Mouse (Mus musculus) midbrain, embryonic 11.5 days (tissue): ENCODE results near the gene Hsd17b13. TPM values are rescaled to one million over a fixed set of nuclear protein-coding genes. Genes with fewer than 3 reads are reported as not detected.

Experiments used
- ATAC-seq: fragments of 200-750 bp; cut with Nextera tagmentation; 2 replicates; pipeline ENCODE4 v1.8.0; 2017; ENCODE audit warnings: moderate TSS enrichment, moderate library complexity; ENCODE audit not compliant: low FRiP score
- DNase-seq: peaks from one replicate; pipeline ENCODE4 v3.0.0; 2015; ENCODE audit warnings: low spot score; ENCODE audit errors: missing footprints
- H3K27ac ChIP-seq: fragments of 300-500 bp; sonication (generic); 2 replicates; pipeline ENCODE4 v1.5.1; 2014; ENCODE audit warnings: low read depth, low read length
- H3K27me3 ChIP-seq: fragments of 300-500 bp; sonication (generic); 2 replicates; pipeline ENCODE4 v1.6.1; 2014; ENCODE audit warnings: mild to moderate bottlenecking, low read length, moderate library complexity, mixed read lengths; ENCODE audit not compliant: control insufficient read depth, insufficient read depth
- H3K36me3 ChIP-seq: fragments of 300-500 bp; sonication (generic); 2 replicates; pipeline ENCODE4 v1.6.1; 2014; ENCODE audit warnings: mild to moderate bottlenecking, low read length, moderate library complexity, mixed read lengths; ENCODE audit not compliant: control insufficient read depth, insufficient read depth
- H3K4me1 ChIP-seq: fragments of 300-500 bp; sonication (generic); 2 replicates; pipeline ENCODE4 v1.6.1; 2014; ENCODE audit warnings: low read length; ENCODE audit not compliant: control insufficient read depth, insufficient read depth
- H3K4me2 ChIP-seq: fragments of 300-500 bp; sonication (generic); 2 replicates; pipeline ENCODE4 v1.6.1; 2014; ENCODE audit warnings: mild to moderate bottlenecking, moderate library complexity
- H3K4me3 ChIP-seq: fragments of 300-500 bp; sonication (generic); 2 replicates; pipeline ENCODE4 v1.5.1; 2014; ENCODE audit warnings: low read depth, low read length
- H3K9ac ChIP-seq: fragments of 300-500 bp; sonication (generic); 2 replicates; pipeline ENCODE4 v1.6.1; 2014; ENCODE audit warnings: low read length
- H3K9me3 ChIP-seq: fragments of 300-500 bp; sonication (generic); 2 replicates; pipeline ENCODE4 v1.6.1; 2016; ENCODE audit warnings: low read length; ENCODE audit not compliant: control insufficient read depth
- WGBS: fragments of 180-500 bp; shearing (Covaris S2); extraction: QIAGEN DNeasy Blood & Tissue Kit; methylation state at CpG from one replicate; pipeline ENCODE4 v1.1.7; 2014; 5-methylcytosine and 5-hydroxymethylcytosine counted together
- polyA plus RNA-seq: library from polyadenylated mRNA; unstranded; fragments of >200 nt; fragmentation: Nextera tagmentation; extraction: Ambion mirVana; gene quantifications from 2 replicates; pipeline ENCODE4 v1.2.1, GENCODE M21; 2014

Gene Hsd17b13
- polyA plus RNA-seq, 1 experiment from 2014 or later = not detected

- Histone ChIP-seq H3K27me3 (no peaks in the 10 kb centered on the region; the same call in 1 of the 2 replicates), H3K9me3 (no peaks in the 10 kb centered on the region), H3K4me1 (peaks cover 5% of the 10 kb centered on the region; the same call in 1 of the 2 replicates), H3K27ac (no peak overlapping the region), H3K4me2 (peak overlapping the region; percentile 83; the same call in 1 of the 2 replicates), H3K9ac (no peak overlapping the region), H3K4me3 (no peak overlapping the region), H3K36me3 (no peaks in the 10 kb centered on the region)
- WGBS = 84% methylated on average over 5 of the region's 5 CpGs
- ATAC-seq (peak; percentile 13), DNase-seq (no peak)
These were observed 65.7 kb downstream of the Hsd17b13 start for GRCm38 (mm10) chr5:103911555-103911954.

DNA sequence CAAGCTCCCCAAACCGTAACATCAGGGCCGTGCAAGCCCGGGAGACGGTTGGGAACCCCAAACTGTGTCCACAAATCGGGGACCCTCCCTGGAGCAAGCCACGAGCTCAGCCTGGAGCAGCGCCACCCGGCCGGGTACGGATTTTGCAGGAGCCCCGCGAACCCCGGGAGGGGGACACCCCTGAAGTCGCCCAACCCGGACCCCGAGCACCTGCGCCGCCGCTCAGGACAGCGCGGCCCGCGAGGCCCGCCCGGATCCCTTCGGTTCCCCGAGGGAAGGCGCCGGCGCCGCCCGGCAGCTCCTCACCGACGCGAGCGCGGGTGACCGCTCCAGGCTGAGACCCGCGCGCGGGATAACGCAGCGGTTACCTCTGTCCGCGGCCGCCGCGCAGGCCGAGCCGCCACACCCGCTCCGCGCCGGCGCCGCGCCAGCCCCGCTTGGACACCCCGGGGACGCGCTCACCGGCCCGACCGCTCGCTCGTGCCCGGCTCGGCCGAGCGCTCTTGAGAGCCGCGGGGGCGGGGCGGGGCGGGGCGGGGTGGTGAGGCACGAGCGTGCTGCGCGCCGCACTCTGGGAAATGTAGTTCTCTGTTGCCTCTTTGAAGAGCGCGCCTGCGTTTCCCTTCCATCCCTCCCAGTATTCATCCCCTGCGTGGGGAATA is 66.3 kb downstream of the Hsd17b13 start, which contains the start of gene Klhl8:
TSS of gene Klhl8 (minus strand) at position 512 of the 662 bp plus-strand sequence.
- peak; percentile 98 for ATAC-seq
- H3K27ac ChIP-seq = 0 out of 2 replicates have a peak within 1 kb of the TSS, but pooled peaks have one; percentile 30

DNA sequence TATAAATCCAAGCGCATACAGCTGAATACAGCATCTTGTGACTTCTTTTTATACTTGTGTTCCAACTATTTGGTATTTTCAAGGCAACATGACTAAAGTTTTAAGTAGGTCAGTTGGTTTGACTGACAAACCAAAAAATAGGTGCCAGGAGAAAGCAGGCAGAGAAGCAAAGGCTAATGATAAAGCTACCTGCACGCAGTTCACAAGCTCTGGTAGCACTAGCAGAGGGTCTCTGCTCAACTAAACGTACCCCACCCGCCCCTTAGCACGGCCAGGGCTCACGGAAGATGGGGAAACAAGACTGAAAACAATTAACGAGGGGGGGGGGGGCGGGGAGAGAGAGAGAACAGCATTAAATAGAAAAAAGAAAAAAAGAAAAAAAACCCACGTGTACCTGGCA is 67.1 kb downstream of the Hsd17b13 start:
- DNase-seq (peak; percentile 85), ATAC-seq (no peak)
- Histone ChIP-seq H3K4me2 (peak overlapping the region; percentile 83), H3K9me3 (no peaks in the 10 kb centered on the region), H3K27me3 (no peaks in the 10 kb centered on the region; the same call in 1 of the 2 replicates), H3K27ac (no peak overlapping the region), H3K4me3 (peak overlapping the region; percentile 83), H3K9ac (no peak overlapping the region), H3K36me3 (no peaks in the 10 kb centered on the region), H3K4me1 (peaks cover 5% of the 10 kb centered on the region; the same call in 1 of the 2 replicates)
- 14% methylated on average over 8 of the region's 9 CpGs for WGBS

More for the DNA sequence above, 66.3 kb downstream of the Hsd17b13 start, which contains the start of gene Klhl8:
- DNase-seq = peak; percentile 99
- H3K4me2 ChIP-seq = peak within 1 kb of the TSS; percentile 83
- H3K36me3 ChIP-seq = no peaks in the 10 kb centered on the region
- H3K9ac ChIP-seq = peak within 1 kb of the TSS; percentile 87
- WGBS = under 1% methylated on average over 73 of the region's 86 CpGs
- H3K9me3 ChIP-seq = no peaks in the 10 kb centered on the region
- H3K4me3 ChIP-seq = peak within 1 kb of the TSS; percentile 83
- no peaks in the 10 kb centered on the region; the same call in 1 of the 2 replicates for H3K27me3 ChIP-seq
- H3K4me1 ChIP-seq = peaks cover 5% of the 10 kb centered on the region; the same call in 1 of the 2 replicates

- no peaks in the 10 kb centered on the region for H3K36me3 ChIP-seq
- WGBS = 75% methylated on average over 3 of the region's 3 CpGs
These were observed 67.7 kb downstream of the Hsd17b13 start for GRCm38 (mm10) chr5:103909466-103909865.

DNA sequence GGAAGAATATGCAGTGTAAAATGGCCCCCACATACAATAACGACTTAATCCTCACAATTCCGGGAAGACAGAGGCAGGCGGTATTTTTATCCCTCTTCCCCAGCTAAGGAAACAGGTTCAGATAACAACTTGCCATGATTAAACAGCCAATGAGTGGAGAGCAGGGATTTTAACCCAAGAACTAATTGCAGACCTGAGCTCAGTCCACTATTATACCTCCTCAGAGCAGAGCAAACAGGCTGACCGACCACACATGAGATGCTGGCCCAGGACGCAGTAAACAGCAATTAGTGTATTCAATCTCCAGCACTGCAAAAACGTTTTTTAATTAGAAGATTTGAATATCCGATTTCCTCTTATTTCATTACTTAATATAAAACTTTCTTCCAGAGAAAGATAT is 68.4 kb downstream of the Hsd17b13 start:
- H3K9me3 ChIP-seq = no peaks in the 10 kb centered on the region
- no peak overlapping the region for H3K4me3 ChIP-seq
- H3K27ac ChIP-seq = no peak overlapping the region
- peaks cover 5% of the 10 kb centered on the region; the same call in 1 of the 2 replicates for H3K4me1 ChIP-seq
- ATAC-seq (no peak), DNase-seq (peak; percentile 76)
- H3K9ac ChIP-seq = no peak overlapping the region
- 63% methylated on average over 7 of the region's 7 CpGs for WGBS
- H3K27me3 ChIP-seq = no peaks in the 10 kb centered on the region; the same call in 1 of the 2 replicates
- H3K4me2 ChIP-seq = no peak overlapping the region
- H3K36me3 ChIP-seq = no peaks in the 10 kb centered on the region

More at GRCm38 (mm10) chr5:103909466-103909865, 67.7 kb downstream of the Hsd17b13 start:
- Histone ChIP-seq H3K27ac (no peak overlapping the region), H3K9ac (no peak overlapping the region), H3K27me3 (no peaks in the 10 kb centered on the region; the same call in 1 of the 2 replicates), H3K4me1 (peaks cover 5% of the 10 kb centered on the region; the same call in 1 of the 2 replicates), H3K9me3 (no peaks in the 10 kb centered on the region), H3K4me3 (no peak overlapping the region), H3K4me2 (no peak overlapping the region)
- DNase-seq (peak; percentile 57), ATAC-seq (no peak)

GRCm38 (mm10) chr5:103907844-103908243 is 69.4 kb downstream of the Hsd17b13 start:
- no peak overlapping the region for H3K9ac ChIP-seq
- no peak overlapping the region for H3K4me3 ChIP-seq
- peaks cover 5% of the 10 kb centered on the region; the same call in 1 of the 2 replicates for H3K4me1 ChIP-seq
- no peak overlapping the region for H3K27ac ChIP-seq
- no peaks in the 10 kb centered on the region; the same call in 1 of the 2 replicates for H3K27me3 ChIP-seq
- no peaks in the 10 kb centered on the region for H3K9me3 ChIP-seq
- 87% methylated on average over 4 of the region's 4 CpGs for WGBS
- H3K36me3 ChIP-seq = no peaks in the 10 kb centered on the region
- no peak overlapping the region for H3K4me2 ChIP-seq
- DNase-seq (peak; percentile 76), ATAC-seq (no peak)

DNA sequence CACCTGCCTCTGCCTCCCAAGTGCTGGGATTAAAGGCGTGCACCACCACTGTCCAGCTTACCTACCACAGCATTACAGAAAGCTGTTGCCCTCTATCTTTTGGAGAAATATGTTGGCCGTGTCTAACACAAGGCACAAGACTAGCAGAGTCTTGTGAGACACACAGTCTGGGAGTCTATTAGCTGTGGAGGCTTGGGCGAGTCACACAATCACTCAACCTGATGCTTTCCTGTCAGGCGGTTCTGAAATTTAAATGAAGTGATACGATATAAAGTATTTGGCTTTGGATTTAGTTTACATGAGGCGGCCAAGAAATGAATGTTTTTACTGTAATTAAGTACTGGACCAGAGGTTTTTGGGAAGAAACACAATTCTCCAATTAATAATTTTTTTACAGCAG is 71.0 kb downstream of the Hsd17b13 start:
- Histone ChIP-seq H3K9me3 (no peaks in the 10 kb centered on the region), H3K27me3 (no peaks in the 10 kb centered on the region; the same call in 1 of the 2 replicates), H3K36me3 (no peaks in the 10 kb centered on the region), H3K4me1 (peaks cover 5% of the 10 kb centered on the region; the same call in 1 of the 2 replicates), H3K9ac (no peak overlapping the region), H3K4me3 (no peak overlapping the region), H3K4me2 (no peak overlapping the region), H3K27ac (no peak overlapping the region)
- ATAC-seq = no peak
- DNase-seq = no peak
- 88% methylated on average over 6 of the region's 6 CpGs for WGBS
